In genomic region chr12:76541475-76541874, GRCm38 (mm10) we compare ENCODE assay signal across 11 mouse cellular contexts. TPM values are rescaled to one million over a fixed set of nuclear protein-coding genes. Genes with fewer than 3 reads are reported as not detected.
DNase-seq lines count a peak whose midpoint lies in the region; ATAC-seq and TF ChIP-seq lines count a peak whose summit lies in the region.
"Had no signal": no experiment of that assay in that cellular context is flagged by ENCODE, and none has a peak within 500 bp of the region (broad histone marks: within the 10 kb centered on the region; RNA-seq: fewer than 3 reads in every experiment).

No protein-coding gene starts in this region.

- H3K27ac ChIP-seq in testis, adult 2 months (ENCODE audit: control insufficient read depth, insufficient read depth, low read depth, low read length): no peak overlapping the region
- H3K27ac ChIP-seq in embryonic fibroblast, embryonic 13.5 days (ENCODE audit: insufficient read depth, low read length): peak overlapping the region; percentile 30

- peaks cover 10% of the 10 kb centered on the region for H3K4me1 ChIP-seq in testis, adult 2 months (ENCODE audit: control insufficient read depth, insufficient read depth, low read length)
- H3K4me1 ChIP-seq in embryonic fibroblast, embryonic 13.5 days (ENCODE audit: control insufficient read depth, insufficient read depth, low read length): peaks cover 25% of the 10 kb centered on the region

- H3K4me3 ChIP-seq in testis, adult 2 months (ENCODE audit: control insufficient read depth, low read depth, low read length): peak overlapping the region; percentile 57
- H3K4me3 ChIP-seq in embryonic fibroblast, embryonic 13.5 days (ENCODE audit: insufficient read depth, low read length): no peak overlapping the region

- TF ChIP-seq POLR2A in testis, adult 2 months (IDR thresholded peaks at IDR 0.05; ENCODE audit: control insufficient read depth, low read depth, low read length): no peak
- no peak for TF ChIP-seq POLR2A in embryonic fibroblast, embryonic 13.5 days (IDR thresholded peaks at IDR 0.05; ENCODE audit: low read depth, low read length)

- no peaks in the 10 kb centered on the region for H3K36me3 ChIP-seq in testis, adult 2 months (ENCODE audit: control insufficient read depth, insufficient read depth, low read length)

- no peak for ATAC-seq in frontal cortex, adult (ENCODE audit: low TSS enrichment)
- ATAC-seq: hindbrain, embryonic 16.5 days had no signal

- no peaks in the 10 kb centered on the region for H3K27me3 ChIP-seq in testis, adult 2 months (ENCODE audit: control insufficient read depth, insufficient read depth, low read length)

- no peak for TF ChIP-seq CTCF in testis, adult 2 months (IDR thresholded peaks at IDR 0.05; ENCODE audit: control insufficient read depth, insufficient read depth, insufficient replicate concordance, low read depth, low read length)
- TF ChIP-seq CTCF in embryonic fibroblast, embryonic 13.5 days (IDR thresholded peaks at IDR 0.05; ENCODE audit: borderline replicate concordance, insufficient read depth, low read length): no peak

- peak; percentile 45 for DNase-seq in kidney, adult 9 months
- DNase-seq in kidney, adult 11 months: no peak
- DNase-seq in testis, postnatal 14 days (ENCODE audit: low spot score): no peak
- no peak for DNase-seq in spleen, postnatal 4 days (ENCODE audit: low spot score in 2 of 2)
- DNase-seq: cerebellum, postnatal 14 days; left cerebral cortex, postnatal 4 days; right cerebral cortex, postnatal 25 days had no signal

RNA-seq across cellular contexts. Expression of gene Plekhg3, which starts 10.8 kb away (rescaled TPM):
- polyA plus RNA-seq in testis, adult 2 months (2012; rRNA removed): 2.2 and 2.7 TPM in 2 replicates
- 21.8 and 25.1 TPM in 2 replicates for polyA plus RNA-seq in embryonic fibroblast, embryonic 13.5 days (2011; ENCODE audit: insufficient read length, low read depth, missing spikeins)
